Mouse (Mus musculus) splenic B cell, adult 2 months (primary cell): ENCODE measurements around the gene Hist2h3c1.
"Not testable (repeated sequence)": the region's sequence is repeated elsewhere in the genome, so short reads cannot be mapped to it uniquely, and the experiment has no call there.

Experiments
- DNase-seq: peaks from one replicate; pipeline ENCODE4 v3.0.0-alpha.2; 2011; ENCODE audit warnings: low read depth, low spot score
- H3K27me3 ChIP-seq: 2 replicates; pipeline ENCODE4 v1.6.1; 2012; ENCODE audit warnings: mild to moderate bottlenecking, low read length, moderate library complexity, mixed read lengths; ENCODE audit not compliant: control insufficient read depth, poor library complexity, insufficient read depth, severe bottlenecking
- H3K36me3 ChIP-seq: 2 replicates; pipeline ENCODE4 v1.6.1; 2012; ENCODE audit warnings: mild to moderate bottlenecking, low read length, moderate library complexity, mixed read lengths; ENCODE audit not compliant: control insufficient read depth, poor library complexity, insufficient read depth, severe bottlenecking

The Hist2h3c1 gene

GRCm38 (mm10) chr3:96243921-96244572 is 2.4 kb upstream of the Hist2h3c1 start:
- H3K36me3 ChIP-seq = no peaks in the 10 kb centered on the region; the same call in 1 of the 2 replicates
- H3K27me3 ChIP-seq = no peaks in the 10 kb centered on the region
- DNase-seq = no peak

GRCm38 (mm10) chr3:96245003-96245886 is 1.2 kb upstream of the Hist2h3c1 start, which contains the start of gene Hist2h2aa1:
Gene Hist2h2aa1, plus strand, starts transcription at chr3:96245497.
- peak; percentile 86 for DNase-seq
- not testable (repeated sequence) for H3K27me3 ChIP-seq, H3K36me3 ChIP-seq

GRCm38 (mm10) chr3:96246018-96246417 is 467 bp upstream of the Hist2h3c1 start:
- not testable (repeated sequence) for H3K27me3 ChIP-seq

GRCm38 (mm10) chr3:96247356-96248140 is 1.1 kb downstream of the Hist2h3c1 start:
- no peaks in the 10 kb centered on the region for H3K27me3 ChIP-seq
- DNase-seq = no peak
- H3K36me3 ChIP-seq = no peaks in the 10 kb centered on the region; the same call in 1 of the 2 replicates

More at GRCm38 (mm10) chr3:96246018-96246417, 467 bp upstream of the Hist2h3c1 start:
- not testable (repeated sequence) for H3K36me3 ChIP-seq, DNase-seq

GRCm38 (mm10) chr3:96248141-96249033 is 1.9 kb downstream of the Hist2h3c1 start:
- DNase-seq = no peak
- no peaks in the 10 kb centered on the region for H3K27me3 ChIP-seq
- no peaks in the 10 kb centered on the region; the same call in 1 of the 2 replicates for H3K36me3 ChIP-seq

- H3K27me3 ChIP-seq = no peaks in the 10 kb centered on the region
- no peaks in the 10 kb centered on the region for H3K36me3 ChIP-seq
- no peak for DNase-seq
Observed at GRCm38 (mm10) chr3:96249034-96249345, 2.5 kb downstream of the Hist2h3c1 start.

GRCm38 (mm10) chr3:96250890-96251289 is 4.4 kb downstream of the Hist2h3c1 start:
- Histone ChIP-seq H3K36me3 (no peaks in the 10 kb centered on the region), H3K27me3 (no peaks in the 10 kb centered on the region)
- no peak for DNase-seq

- Histone ChIP-seq H3K27me3 (no peaks in the 10 kb centered on the region), H3K36me3 (no peaks in the 10 kb centered on the region)
- DNase-seq = peak; percentile 56
Observed at GRCm38 (mm10) chr3:96251787-96252186, 5.3 kb downstream of the Hist2h3c1 start.

- Histone ChIP-seq H3K36me3 (no peaks in the 10 kb centered on the region), H3K27me3 (no peaks in the 10 kb centered on the region)
- DNase-seq = no peak
Observed at GRCm38 (mm10) chr3:96254683-96255355, 8.3 kb downstream of the Hist2h3c1 start.

GRCm38 (mm10) chr3:96255926-96256593 is 9.6 kb downstream of the Hist2h3c1 start:
- Histone ChIP-seq H3K27me3 (no peaks in the 10 kb centered on the region), H3K36me3 (no peaks in the 10 kb centered on the region)
- no peak for DNase-seq

- no peaks in the 10 kb centered on the region for H3K36me3 ChIP-seq
- H3K27me3 ChIP-seq = no peaks in the 10 kb centered on the region
- no peak for DNase-seq
Observed at GRCm38 (mm10) chr3:96257190-96257589, 10.7 kb downstream of the Hist2h3c1 start.

- DNase-seq = no peak
- Histone ChIP-seq H3K27me3 (no peaks in the 10 kb centered on the region), H3K36me3 (no peaks in the 10 kb centered on the region)
Observed at GRCm38 (mm10) chr3:96260220-96260619, 13.7 kb downstream of the Hist2h3c1 start.

GRCm38 (mm10) chr3:96261623-96262022 is 15.1 kb downstream of the Hist2h3c1 start:
- H3K36me3 ChIP-seq = no peaks in the 10 kb centered on the region
- peak; percentile 36 for DNase-seq
- H3K27me3 ChIP-seq = no peaks in the 10 kb centered on the region
